Mouse (Mus musculus): ENCODE measurements around the gene Mroh2a. TPM values are rescaled to one million over a fixed set of nuclear protein-coding genes. Genes with fewer than 3 reads are reported as not detected.

The Mroh2a gene
- total RNA-seq, 1 experiment, result 0.76 TPM

GRCm38 (mm10) chr1:88302057-88302740 is 75.4 kb downstream of the Mroh2a start:
- no peak for TF ChIP-seq ZNF384 (IDR thresholded peaks at IDR 0.05; ENCODE audit: low read depth, low read length)
- no peak for TF ChIP-seq CHD2 (IDR thresholded peaks at IDR 0.05; ENCODE audit: low read depth, low read length)
- TF ChIP-seq HCFC1 (IDR thresholded peaks at IDR 0.05; ENCODE audit: borderline replicate concordance, insufficient read depth, low read length), result no peak
- no peak overlapping the region for H3K4me3 ChIP-seq (ENCODE audit: insufficient read depth in 1 of 2, low read depth in 1 of 2, low read length in 2 of 2, poor library complexity in 1 of 2, severe bottlenecking in 1 of 2)
- H3K27ac ChIP-seq (ENCODE audit: insufficient read depth, low read depth, low read length, poor library complexity, severe bottlenecking), result no peak overlapping the region
- H3K36me3 ChIP-seq (ENCODE audit: control insufficient read depth, insufficient read depth, low read length, poor library complexity, severe bottlenecking), result no peaks in the 10 kb centered on the region
- H3K9ac ChIP-seq (ENCODE audit: insufficient read depth, low read depth, low read length, poor library complexity, severe bottlenecking), result no peak overlapping the region
- in situ Hi-C loops (cut with MboI; ENCODE audit: low sequenced_read_pairs in 2 of 2, unreplicated experiment in 2 of 2), result no loop called here
- no peaks in the 10 kb centered on the region for H3K4me1 ChIP-seq (ENCODE audit: control insufficient read depth in 2 of 2, insufficient read depth in 2 of 2, low read length in 2 of 2, poor library complexity in 1 of 2)
- no peaks in the 10 kb centered on the region for H3K9me3 ChIP-seq (ENCODE audit: control insufficient read depth, insufficient read depth, low read depth, low read length)
- DNase-seq (ENCODE audit: low read depth, low spot score), result no peak

GRCm38 (mm10) chr1:88303762-88304161 is 77.0 kb downstream of the Mroh2a start:
- Histone ChIP-seq H3K4me1 (ENCODE audit: control insufficient read depth in 2 of 2, insufficient read depth in 2 of 2, low read length in 2 of 2, poor library complexity in 1 of 2) (no peaks in the 10 kb centered on the region), H3K36me3 (ENCODE audit: control insufficient read depth, insufficient read depth, low read length, poor library complexity, severe bottlenecking) (no peaks in the 10 kb centered on the region), H3K27ac (ENCODE audit: insufficient read depth, low read depth, low read length, poor library complexity, severe bottlenecking) (no peak overlapping the region), H3K4me3 (ENCODE audit: insufficient read depth in 1 of 2, low read depth in 1 of 2, low read length in 2 of 2, poor library complexity in 1 of 2, severe bottlenecking in 1 of 2) (no peak overlapping the region), H3K9ac (ENCODE audit: insufficient read depth, low read depth, low read length, poor library complexity, severe bottlenecking) (no peak overlapping the region), H3K9me3 (ENCODE audit: control insufficient read depth, insufficient read depth, low read depth, low read length) (no peaks in the 10 kb centered on the region)
- in situ Hi-C loops (cut with MboI; ENCODE audit: low sequenced_read_pairs in 2 of 2, unreplicated experiment in 2 of 2), result no loop called here
- no peak for TF ChIP-seq CHD2 (IDR thresholded peaks at IDR 0.05; ENCODE audit: low read depth, low read length)
- TF ChIP-seq ZNF384 (IDR thresholded peaks at IDR 0.05; ENCODE audit: low read depth, low read length), result no peak
- no peak for TF ChIP-seq HCFC1 (IDR thresholded peaks at IDR 0.05; ENCODE audit: borderline replicate concordance, insufficient read depth, low read length)
- TF ChIP-seq MAFK (IDR thresholded peaks at IDR 0.05; ENCODE audit: insufficient read depth, low read depth, low read length), result no peak
- TF ChIP-seq ZC3H11A (IDR thresholded peaks at IDR 0.05; ENCODE audit: borderline replicate concordance, low read depth, low read length), result no peak
- no peak for DNase-seq (ENCODE audit: low read depth, low spot score)

GRCm38 (mm10) chr1:88304261-88304985 is 77.6 kb downstream of the Mroh2a start:
- H3K27ac ChIP-seq (ENCODE audit: insufficient read depth, low read depth, low read length, poor library complexity, severe bottlenecking), result no peak overlapping the region
- no peaks in the 10 kb centered on the region for H3K4me1 ChIP-seq (ENCODE audit: control insufficient read depth in 2 of 2, insufficient read depth in 2 of 2, low read length in 2 of 2, poor library complexity in 1 of 2)
- TF ChIP-seq ZNF384 (IDR thresholded peaks at IDR 0.05; ENCODE audit: low read depth, low read length) (no peak), CHD2 (IDR thresholded peaks at IDR 0.05; ENCODE audit: low read depth, low read length) (no peak)
- H3K4me3 ChIP-seq (ENCODE audit: insufficient read depth in 1 of 2, low read depth in 1 of 2, low read length in 2 of 2, poor library complexity in 1 of 2, severe bottlenecking in 1 of 2), result no peak overlapping the region
- DNase-seq (ENCODE audit: low read depth, low spot score), result no peak
- in situ Hi-C loops (cut with MboI; ENCODE audit: low sequenced_read_pairs in 2 of 2, unreplicated experiment in 2 of 2), result no loop called here
- H3K9ac ChIP-seq (ENCODE audit: insufficient read depth, low read depth, low read length, poor library complexity, severe bottlenecking), result no peak overlapping the region
- H3K9me3 ChIP-seq (ENCODE audit: control insufficient read depth, insufficient read depth, low read depth, low read length), result no peaks in the 10 kb centered on the region
- no peaks in the 10 kb centered on the region for H3K36me3 ChIP-seq (ENCODE audit: control insufficient read depth, insufficient read depth, low read length, poor library complexity, severe bottlenecking)

GRCm38 (mm10) chr1:88305018-88305795 is 78.4 kb downstream of the Mroh2a start:
- H3K9me3 ChIP-seq (ENCODE audit: control insufficient read depth, insufficient read depth, low read depth, low read length), result no peaks in the 10 kb centered on the region
- no peak overlapping the region for H3K4me3 ChIP-seq (ENCODE audit: insufficient read depth in 1 of 2, low read depth in 1 of 2, low read length in 2 of 2, poor library complexity in 1 of 2, severe bottlenecking in 1 of 2)
- no peak for DNase-seq (ENCODE audit: low read depth, low spot score)
- in situ Hi-C loops (cut with MboI; ENCODE audit: low sequenced_read_pairs in 2 of 2, unreplicated experiment in 2 of 2), result no loop called here
- TF ChIP-seq ZNF384 (IDR thresholded peaks at IDR 0.05; ENCODE audit: low read depth, low read length), result no peak
- no peak for TF ChIP-seq CHD2 (IDR thresholded peaks at IDR 0.05; ENCODE audit: low read depth, low read length)
- TF ChIP-seq MAFK (IDR thresholded peaks at IDR 0.05; ENCODE audit: insufficient read depth, low read depth, low read length), result no peak
- no peak for TF ChIP-seq ZC3H11A (IDR thresholded peaks at IDR 0.05; ENCODE audit: borderline replicate concordance, low read depth, low read length)
- TF ChIP-seq HCFC1 (IDR thresholded peaks at IDR 0.05; ENCODE audit: borderline replicate concordance, insufficient read depth, low read length), result no peak
- H3K36me3 ChIP-seq (ENCODE audit: control insufficient read depth, insufficient read depth, low read length, poor library complexity, severe bottlenecking), result no peaks in the 10 kb centered on the region
- H3K27ac ChIP-seq (ENCODE audit: insufficient read depth, low read depth, low read length, poor library complexity, severe bottlenecking), result no peak overlapping the region
- H3K9ac ChIP-seq (ENCODE audit: insufficient read depth, low read depth, low read length, poor library complexity, severe bottlenecking), result no peak overlapping the region
- no peaks in the 10 kb centered on the region for H3K4me1 ChIP-seq (ENCODE audit: control insufficient read depth in 2 of 2, insufficient read depth in 2 of 2, low read length in 2 of 2, poor library complexity in 1 of 2)

Measured in ES-E14 (cell line).